Mouse (Mus musculus): Measurements from ENCODE around the gene Gm13276.
"Not testable (repeated sequence)": the region's sequence is repeated elsewhere in the genome, so short reads cannot be mapped to it uniquely, and the experiment has no call there.

The Gm13276 gene

GRCm38 (mm10) chr4:88781831-88782230 lies 3.7 kb upstream of the Gm13276 start, which contains the start of gene Ifnz:
TSS of gene Ifnz (plus strand) at chr4:88782131.
- in situ Hi-C loops (cut with MboI; ENCODE audit: low sequenced_read_pairs) = not testable (repeated sequence)

- in situ Hi-C loops (cut with MboI; ENCODE audit: low sequenced_read_pairs) = not testable (repeated sequence)
Measured at GRCm38 (mm10) chr4:88782335-88782734, 3.2 kb upstream of the Gm13276 start.

- in situ Hi-C loops (cut with MboI; ENCODE audit: low sequenced_read_pairs) = not testable (repeated sequence)
Measured at GRCm38 (mm10) chr4:88788402-88788801, 2.9 kb downstream of the Gm13276 start, which contains the start of gene Gm13277. TSS of gene Gm13277 (plus strand) at chr4:88788632.

GRCm38 (mm10) chr4:88791250-88791649 lies 5.7 kb downstream of the Gm13276 start, which contains the start of gene Gm13278:
TSS of gene Gm13278 (plus strand) at chr4:88791550.
- in situ Hi-C loops (cut with MboI; ENCODE audit: low sequenced_read_pairs) = not testable (repeated sequence)

- in situ Hi-C loops (cut with MboI; ENCODE audit: low sequenced_read_pairs) = not testable (repeated sequence)
Measured at GRCm38 (mm10) chr4:88793936-88794675, 8.6 kb downstream of the Gm13276 start, which contains the start of gene Gm13275. TSS of gene Gm13275 (plus strand) at chr4:88794487.

GRCm38 (mm10) chr4:88797097-88797496 lies 11.6 kb downstream of the Gm13276 start, which contains the start of gene Gm13279:
TSS of gene Gm13279 (plus strand) at chr4:88797397.
- in situ Hi-C loops (cut with MboI; ENCODE audit: low sequenced_read_pairs) = not testable (repeated sequence)

GRCm38 (mm10) chr4:88799365-88799764 lies 13.9 kb downstream of the Gm13276 start, which contains the start of gene Gm13285:
TSS of gene Gm13285 (plus strand) at chr4:88799665.
- in situ Hi-C loops (cut with MboI; ENCODE audit: low sequenced_read_pairs) = not testable (repeated sequence)

- in situ Hi-C loops (cut with MboI; ENCODE audit: low sequenced_read_pairs) = not testable (repeated sequence)
Measured at GRCm38 (mm10) chr4:88802954-88803353, 17.4 kb downstream of the Gm13276 start, which contains the start of gene Gm13287. TSS of gene Gm13287 (plus strand) at chr4:88803254.

- in situ Hi-C loops (cut with MboI; ENCODE audit: low sequenced_read_pairs) = not testable (repeated sequence)
Measured at GRCm38 (mm10) chr4:88805231-88805630, 19.7 kb downstream of the Gm13276 start, which contains the start of gene Gm13288. TSS of gene Gm13288 (plus strand) at chr4:88805531.

- in situ Hi-C loops (cut with MboI; ENCODE audit: low sequenced_read_pairs) = not testable (repeated sequence)
Measured at GRCm38 (mm10) chr4:88805761-88806160, 20.3 kb downstream of the Gm13276 start.

- in situ Hi-C loops (cut with MboI; ENCODE audit: low sequenced_read_pairs) = no loop called here
Measured at GRCm38 (mm10) chr4:88815928-88816327, 30.4 kb downstream of the Gm13276 start, which contains the start of gene Ifna7. TSS of gene Ifna7 (plus strand) at chr4:88816228.

- in situ Hi-C loops (cut with MboI; ENCODE audit: low sequenced_read_pairs) = no loop called here
Measured at GRCm38 (mm10) chr4:88819659-88820058, 34.1 kb downstream of the Gm13276 start, which contains the start of gene Ifna11. TSS of gene Ifna11 (plus strand) at chr4:88819959.

- in situ Hi-C loops (cut with MboI; ENCODE audit: low sequenced_read_pairs) = no loop called here
Measured at GRCm38 (mm10) chr4:88822995-88823394, 37.5 kb downstream of the Gm13276 start.

- in situ Hi-C loops (cut with MboI; ENCODE audit: low sequenced_read_pairs) = not testable (repeated sequence)
Measured at GRCm38 (mm10) chr4:88827116-88827515, 41.6 kb downstream of the Gm13276 start, which contains the start of gene Ifna6. TSS of gene Ifna6 (plus strand) at chr4:88827416.

GRCm38 (mm10) chr4:88830523-88830922 lies 45.0 kb downstream of the Gm13276 start:
- in situ Hi-C loops (cut with MboI; ENCODE audit: low sequenced_read_pairs) = no loop called here

GRCm38 (mm10) chr4:88835225-88835624 lies 49.7 kb downstream of the Gm13276 start, which contains the start of gene Ifna5:
TSS of gene Ifna5 (plus strand) at chr4:88835525.
- in situ Hi-C loops (cut with MboI; ENCODE audit: low sequenced_read_pairs) = not testable (repeated sequence)
